Mouse (Mus musculus) heart, postnatal 25 days (tissue): ENCODE measurements around the gene Bex3. TPM values are rescaled to one million over a fixed set of nuclear protein-coding genes. Genes with fewer than 3 reads are reported as not detected.
"Not testable (repeated sequence)": the region's sequence is repeated elsewhere in the genome, so short reads cannot be mapped to it uniquely, and the experiment has no call there.

Source experiments
- DNase-seq: peaks from one replicate; pipeline ENCODE4 v3.0.0; 2022; ENCODE audit warnings: low spot score
- intact Hi-C: fragments of 180-260 bp; cut with DNase I; formaldehyde crosslinking; loops from one replicate; pipeline ENCODE4 v1.15.1; 2025
- total RNA-seq, 2 experiments: library from RNA; stranded (reverse); gene quantifications; 2 replicates each; pipeline ENCODE4 v1.2.3; 2021

The Bex3 gene
- 10 to 100 TPM; 12.2 to 17.1 TPM for total RNA-seq

GRCm38 (mm10) chrX:136269743-136270392 is at the start of gene Bex3:
TSS of gene Bex3 (plus strand) at chrX:136270253.
- intact Hi-C loops: loop anchor here (2.0 kb wide), 1 partner anchor 19 kb away; no protein-coding TSS in a partner anchor

DNA sequence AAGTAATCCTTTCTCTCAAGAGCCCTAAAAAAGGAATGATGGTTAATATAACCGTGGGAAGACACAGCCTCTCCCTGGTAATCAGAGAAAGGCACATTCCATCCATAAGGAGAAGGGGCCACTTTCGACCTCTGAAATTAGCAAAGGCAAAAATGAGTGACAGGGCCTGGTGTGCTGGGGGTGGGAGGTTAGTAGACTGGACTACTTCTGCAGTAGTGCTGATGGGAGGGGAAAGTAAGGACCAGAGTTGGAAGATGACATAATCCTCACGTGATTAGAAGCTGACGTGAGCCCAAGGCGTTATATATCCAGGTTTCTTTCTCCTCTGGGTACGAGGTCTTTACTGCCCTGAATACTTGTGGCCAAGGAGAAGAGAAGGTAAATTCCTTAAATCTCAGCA is 46.3 kb upstream of the Bex3 start:
- no peak for DNase-seq
- intact Hi-C loops: no loop called here

More at GRCm38 (mm10) chrX:136269743-136270392, at the start of gene Bex3:
- DNase-seq: not testable (repeated sequence)

DNA sequence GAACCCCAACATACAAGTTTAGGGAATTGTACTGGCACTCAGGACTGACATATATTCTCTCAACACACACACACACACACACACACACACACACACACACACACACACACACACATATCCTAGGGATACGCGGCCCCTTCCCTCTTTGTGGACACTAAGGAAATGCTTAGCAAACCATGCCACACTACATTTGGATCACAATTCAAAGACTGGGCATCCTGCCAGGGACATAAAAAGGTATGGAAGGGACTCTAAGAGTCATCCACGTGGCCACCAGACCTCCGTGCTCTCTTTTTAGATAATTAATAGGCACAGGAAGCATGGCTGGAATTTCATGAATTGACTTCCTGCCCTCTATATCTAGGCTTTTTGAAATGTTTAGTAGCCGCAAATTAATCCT is 42.3 kb upstream of the Bex3 start:
- DNase-seq: no peak
- intact Hi-C loops: no loop called here

DNA sequence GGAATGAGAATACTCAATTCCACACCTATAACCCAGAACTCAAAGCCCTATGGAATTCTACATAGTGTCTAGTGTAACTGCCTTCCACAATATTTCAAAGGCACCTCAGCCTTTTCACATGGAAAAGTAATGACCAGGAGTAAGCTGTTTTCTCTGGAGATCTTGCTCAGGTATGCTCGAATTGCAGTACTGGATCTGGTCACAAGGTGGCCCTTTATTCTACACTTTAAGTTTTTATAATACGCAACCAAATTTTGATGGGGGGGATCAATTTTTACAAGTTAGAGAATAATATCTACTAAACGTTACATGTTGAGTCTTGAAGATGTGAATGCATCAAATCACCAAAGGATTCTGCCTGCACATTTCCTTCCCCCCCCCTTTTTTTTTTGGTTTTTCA is 31.9 kb upstream of the Bex3 start:
- intact Hi-C loops: loop anchor here (1.0 kb wide), 1 partner anchor 66 kb away; no protein-coding TSS in a partner anchor
- DNase-seq: no peak

- intact Hi-C loops: no loop called here
- no peak for DNase-seq
Observed at GRCm38 (mm10) chrX:136243181-136243580, 26.9 kb upstream of the Bex3 start.

DNA sequence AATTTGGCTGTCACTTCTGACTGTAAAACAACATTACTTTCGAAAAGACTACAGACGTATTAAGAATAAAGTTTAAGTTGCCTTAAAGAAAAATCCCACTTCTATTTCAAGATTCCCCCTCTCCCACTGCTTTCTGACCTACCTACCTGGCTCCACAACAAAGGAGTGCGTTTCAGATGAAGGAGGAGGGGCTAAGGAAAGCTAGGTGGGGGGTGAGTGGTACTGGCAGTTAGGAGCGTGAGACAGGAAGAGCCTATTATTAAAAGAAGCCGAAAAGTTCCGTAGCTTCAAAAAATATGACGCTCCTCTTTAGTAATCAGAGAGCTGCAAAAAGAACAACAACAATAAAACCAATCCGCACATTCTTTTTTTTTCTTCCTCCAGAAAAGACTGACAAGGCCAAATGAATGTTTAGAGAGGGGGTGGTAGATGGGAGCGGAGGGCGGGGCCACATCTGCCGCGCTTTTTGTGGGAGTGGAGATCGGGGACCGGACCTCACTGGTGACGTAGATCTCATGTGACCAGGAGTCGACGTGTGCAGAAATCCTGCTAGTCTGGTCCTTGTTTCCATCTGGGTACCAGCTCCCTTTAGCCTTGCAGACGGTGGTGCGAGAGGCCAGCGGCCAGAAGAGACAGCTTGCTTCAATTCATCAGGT is 25.4 kb upstream of the Bex3 start, which contains the start of gene Tceal9:
TSS of gene Tceal9 (plus strand) at position 506 of the 656 bp plus-strand sequence.
- intact Hi-C loops: no loop called here
- peak; percentile 58 for DNase-seq

DNA sequence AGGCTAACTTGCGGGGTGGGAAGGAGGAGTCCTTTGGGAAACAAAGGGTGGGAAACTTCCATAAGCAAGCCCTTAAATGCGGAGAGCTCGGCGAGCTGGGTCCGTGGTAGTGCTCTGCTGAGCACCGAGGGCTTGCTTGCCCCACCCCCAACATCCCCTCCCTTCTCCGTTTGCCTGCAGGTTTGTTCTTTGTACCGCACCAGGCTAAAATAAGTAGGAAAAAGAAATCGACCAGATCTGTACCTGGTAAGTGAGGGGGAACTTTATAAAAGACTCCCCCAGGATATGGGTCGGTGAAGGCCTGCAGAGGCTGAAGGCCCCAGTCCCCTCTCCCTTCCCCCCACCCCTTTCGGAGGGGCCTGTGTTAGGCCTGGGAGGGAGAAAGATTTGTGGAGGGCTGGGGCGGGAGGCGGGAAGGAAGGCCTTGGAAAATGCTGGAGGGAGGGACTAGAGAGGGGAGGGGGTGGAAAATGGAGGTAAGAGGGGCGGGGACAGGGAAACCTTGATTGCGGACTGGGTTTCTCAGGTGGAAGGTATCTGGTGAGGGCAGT is 24.5 kb upstream of the Bex3 start:
- no peak for DNase-seq
- intact Hi-C loops: no loop called here

DNA sequence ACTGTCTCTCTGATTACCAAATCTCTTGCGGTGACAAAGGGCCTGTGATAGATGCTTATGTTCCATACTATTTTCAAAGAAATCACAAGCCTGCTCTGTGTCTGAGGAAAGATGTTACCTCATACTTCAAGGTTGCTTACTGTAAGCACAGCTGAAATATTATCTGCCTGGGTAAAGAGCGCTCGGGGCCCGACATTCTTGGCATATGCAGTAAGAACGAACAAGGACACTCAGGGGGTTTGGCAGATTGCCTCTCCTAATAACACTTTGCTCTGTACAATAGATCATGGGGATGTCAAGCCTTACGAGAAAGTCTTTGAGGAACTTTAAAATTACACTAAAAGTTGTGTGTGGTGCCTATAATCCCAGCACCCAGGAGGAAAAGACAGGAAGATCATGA is 21.2 kb upstream of the Bex3 start:
- intact Hi-C loops: no loop called here
- no peak for DNase-seq

DNA sequence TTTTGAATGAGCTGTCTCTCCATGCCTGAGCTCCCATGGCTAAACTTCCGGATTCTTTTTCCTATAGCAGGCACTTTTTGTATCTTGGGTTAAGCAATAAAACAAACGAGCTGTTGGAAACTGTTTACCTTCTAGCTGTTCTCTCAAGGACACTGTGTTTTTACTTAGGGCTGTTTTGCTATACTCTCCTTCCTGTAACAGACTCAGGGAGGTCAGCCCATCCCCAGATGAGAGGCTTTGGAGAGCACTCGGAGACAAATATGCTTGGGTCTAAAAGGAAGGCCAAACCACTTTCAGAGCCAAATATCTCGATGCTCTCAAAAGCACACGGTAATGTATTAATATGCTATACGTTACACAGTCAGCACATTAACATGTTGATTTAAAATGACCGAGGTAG is 20.4 kb upstream of the Bex3 start:
- intact Hi-C loops: loop anchor here (2.0 kb wide), 1 partner anchor 19 kb away; no protein-coding TSS in a partner anchor
- DNase-seq: no peak

- no peak for DNase-seq
- intact Hi-C loops: no loop called here
Observed at GRCm38 (mm10) chrX:136252023-136252729, 17.9 kb upstream of the Bex3 start.

GRCm38 (mm10) chrX:136267720-136268119 is 2.3 kb upstream of the Bex3 start:
- intact Hi-C loops: loop anchor here (2.0 kb wide), 1 partner anchor 17 kb away; no protein-coding TSS in a partner anchor
- no peak for DNase-seq

DNA sequence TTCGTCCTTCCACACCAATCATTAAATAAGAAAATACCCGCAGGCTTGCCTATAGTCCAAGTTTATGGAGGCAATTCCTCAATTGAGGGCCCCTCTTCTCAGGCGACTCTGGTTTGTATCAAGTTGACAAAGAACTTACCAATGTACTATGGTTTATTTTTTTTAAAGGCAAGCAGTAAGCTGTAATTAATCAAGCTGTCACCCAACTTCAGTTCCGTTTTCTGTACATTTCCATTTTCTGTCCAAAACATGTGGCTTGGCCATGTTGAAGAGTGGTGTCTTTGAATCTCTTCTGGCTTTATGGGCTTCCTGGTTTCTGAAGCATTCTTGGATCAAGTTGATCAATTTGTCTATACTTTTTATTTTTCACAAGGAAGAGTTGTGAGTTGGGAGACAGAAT is 1.9 kb upstream of the Bex3 start:
- intact Hi-C loops: loop anchor here (2.0 kb wide), 1 partner anchor 17 kb away; no protein-coding TSS in a partner anchor
- DNase-seq: no peak

DNA sequence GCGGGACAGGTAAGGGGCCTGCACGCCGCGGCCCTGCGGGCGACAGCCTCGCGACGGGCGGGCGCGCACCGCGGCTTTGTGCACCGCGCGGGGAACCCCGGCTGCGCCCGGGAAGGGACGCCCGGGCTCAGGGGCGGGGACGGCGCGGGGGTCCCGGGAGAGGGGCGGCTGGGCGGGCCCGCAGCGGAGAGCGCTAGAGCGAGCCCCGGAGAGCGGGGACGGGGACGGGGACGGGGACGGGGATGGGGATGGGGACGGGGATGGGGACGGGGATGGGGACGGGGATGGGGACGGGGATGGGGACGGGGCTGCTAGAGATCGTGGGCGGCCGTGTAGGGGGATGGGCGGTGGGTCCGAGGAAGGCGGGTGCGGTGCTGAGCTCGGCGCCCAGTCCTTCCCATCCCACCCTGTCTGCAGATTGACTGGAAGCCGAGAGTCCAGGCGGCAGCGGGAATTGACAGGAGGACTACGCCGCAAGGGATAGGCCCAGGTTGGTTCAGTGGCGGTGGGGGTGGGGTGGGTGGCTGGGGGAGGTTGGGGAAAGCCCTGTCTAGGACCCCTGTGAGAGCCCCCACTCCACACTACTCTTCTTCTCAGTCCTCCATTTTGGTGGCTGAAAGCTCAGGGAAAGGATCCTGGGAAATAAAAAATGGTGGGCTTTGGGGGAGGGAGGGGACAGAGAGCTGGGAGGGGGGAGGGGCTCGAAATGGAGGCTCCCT is 499 bp downstream of the Bex3 start:
- DNase-seq, intact Hi-C loops: not testable (repeated sequence)

- intact Hi-C loops: no loop called here
Observed at GRCm38 (mm10) chrX:136274542-136274941, 4.5 kb downstream of the Bex3 start.

GRCm38 (mm10) chrX:136275386-136275785 is 5.3 kb downstream of the Bex3 start:
- DNase-seq: no peak
- intact Hi-C loops: no loop called here

More at GRCm38 (mm10) chrX:136274542-136274941, 4.5 kb downstream of the Bex3 start:
- no peak for DNase-seq

- DNase-seq: no peak
- intact Hi-C loops: no loop called here
Observed at GRCm38 (mm10) chrX:136277577-136277976, 7.5 kb downstream of the Bex3 start.

GRCm38 (mm10) chrX:136278401-136278800 is 8.3 kb downstream of the Bex3 start:
- intact Hi-C loops: no loop called here
- no peak for DNase-seq

- DNase-seq: no peak
- intact Hi-C loops: no loop called here
Observed at GRCm38 (mm10) chrX:136279410-136279809, 9.4 kb downstream of the Bex3 start.

GRCm38 (mm10) chrX:136290817-136291281 is 20.8 kb downstream of the Bex3 start:
- DNase-seq: no peak
- intact Hi-C loops: no loop called here
